Mouse (Mus musculus) adrenal gland (tissue): Measurements from ENCODE around the gene Pard3.

Source experiments
- intact Hi-C: fragments of 180-260 bp; cut with DNase I; formaldehyde crosslinking; loops from one replicate; pipeline ENCODE4 v1.15.1; 2025

Pard3 gene

DNA sequence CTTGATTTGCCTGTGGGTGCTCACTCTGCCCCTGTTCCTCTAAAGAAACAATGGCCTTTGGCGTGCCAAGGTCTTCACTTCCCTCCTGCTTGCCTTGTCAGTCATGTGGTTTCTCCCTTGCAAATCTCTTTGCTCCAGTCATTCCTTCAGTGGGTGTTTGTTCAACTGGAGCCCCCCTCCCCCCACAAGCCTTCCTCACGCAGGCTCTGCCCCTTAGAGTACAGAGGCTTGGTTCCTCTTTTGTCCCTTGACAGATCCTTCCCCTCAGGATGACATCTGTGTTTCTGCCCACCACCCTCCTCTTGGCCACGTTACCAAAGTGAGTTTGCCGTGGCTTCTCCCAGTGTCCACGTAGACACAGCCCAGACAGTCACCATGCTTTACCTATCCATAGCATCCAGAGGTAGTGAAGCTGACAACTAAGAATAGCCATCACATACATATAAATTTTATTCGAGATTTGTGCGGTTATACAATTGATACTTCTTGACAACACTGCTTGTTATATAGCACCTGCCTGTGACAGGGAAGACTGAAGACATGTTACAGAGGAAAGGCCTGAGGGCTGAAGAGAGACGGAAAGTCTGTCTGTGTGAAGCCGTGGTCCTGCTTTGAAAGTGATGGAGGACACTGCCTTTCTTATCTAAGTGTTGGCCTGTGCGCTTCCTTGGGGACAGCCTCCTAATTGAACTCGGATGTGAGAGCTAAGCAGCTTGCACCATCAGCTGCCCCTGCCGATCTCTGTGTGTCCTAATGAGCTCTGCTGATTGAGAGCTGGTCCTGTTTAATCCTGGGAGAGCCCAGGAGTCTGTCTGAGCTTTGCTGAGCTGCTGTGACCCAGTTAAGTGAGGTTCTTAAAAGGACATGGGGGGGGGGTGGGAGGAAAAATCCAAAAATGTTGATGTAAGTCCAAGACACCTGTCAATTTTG lies 266.8 kb downstream of the Pard3 start:
- intact Hi-C loops, result loop anchor here (5.0 to 10.0 kb wide), 4 partner anchors 136 to 1162 kb away; no protein-coding TSS in a partner anchor

DNA sequence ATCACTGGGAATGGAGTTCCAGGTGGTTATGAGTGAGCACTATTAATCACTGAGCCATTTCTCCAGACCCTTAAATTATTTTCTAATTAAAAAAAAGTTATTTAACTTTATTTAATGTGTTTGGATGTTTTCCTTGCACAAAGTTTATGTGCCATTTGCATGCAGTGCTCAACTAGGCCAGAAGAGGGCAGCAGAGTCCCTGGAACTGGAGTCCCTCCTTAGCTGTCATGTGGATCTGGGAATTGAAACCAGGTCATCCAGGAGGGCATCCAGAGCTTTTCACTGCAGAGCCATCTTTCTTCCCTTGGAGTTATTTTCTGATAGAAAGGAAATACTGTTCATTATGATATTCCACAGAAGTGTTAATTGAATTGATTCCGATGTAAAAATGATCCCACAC lies 268.1 kb downstream of the Pard3 start:
- intact Hi-C loops, result loop anchor here (5.0 to 10.0 kb wide), 4 partner anchors 137 to 1161 kb away; no protein-coding TSS in a partner anchor

DNA sequence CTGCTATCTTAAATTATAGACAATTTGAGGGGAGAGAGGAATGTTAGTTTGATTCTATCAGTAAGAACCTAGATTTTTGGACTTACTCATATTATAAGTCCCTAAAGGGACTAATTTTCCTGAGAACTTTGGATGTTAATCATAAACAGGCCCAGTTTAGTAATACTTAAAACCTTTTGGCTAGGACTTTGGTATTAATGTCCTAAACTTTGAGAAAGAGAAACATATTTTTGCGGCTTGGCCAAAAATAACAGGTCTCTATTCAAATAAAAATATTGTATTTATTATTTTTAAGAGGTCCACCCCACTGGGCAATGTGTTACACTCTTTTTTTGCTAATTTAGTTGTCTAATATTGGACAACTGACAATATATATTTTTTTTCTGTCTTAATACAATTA lies 271.5 kb downstream of the Pard3 start:
- intact Hi-C loops, result loop anchor here (10.0 kb wide), 1 partner anchor 140 kb away; no protein-coding TSS in a partner anchor

DNA sequence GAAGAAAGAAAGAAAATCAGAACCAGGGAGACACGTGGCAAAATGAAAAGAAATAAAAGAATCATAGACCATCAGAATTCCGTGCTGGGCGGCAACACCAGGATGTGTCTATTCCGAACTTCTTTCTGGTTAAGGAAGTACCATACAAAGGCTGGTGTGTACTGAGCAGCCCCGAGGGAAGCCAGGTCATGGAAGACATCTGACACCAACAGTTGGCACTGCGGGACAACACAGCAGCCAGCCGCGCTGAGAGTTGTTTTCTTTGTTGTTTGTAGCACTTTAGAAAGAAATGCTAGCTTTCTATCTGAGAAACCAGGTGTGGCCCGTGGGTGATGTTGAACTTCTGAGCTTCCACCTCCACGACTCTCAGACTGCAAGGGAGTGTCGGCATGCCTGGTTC lies 274.5 kb downstream of the Pard3 start:
- intact Hi-C loops, result loop anchor here (10.0 kb wide), 1 partner anchor 143 kb away; no protein-coding TSS in a partner anchor

DNA sequence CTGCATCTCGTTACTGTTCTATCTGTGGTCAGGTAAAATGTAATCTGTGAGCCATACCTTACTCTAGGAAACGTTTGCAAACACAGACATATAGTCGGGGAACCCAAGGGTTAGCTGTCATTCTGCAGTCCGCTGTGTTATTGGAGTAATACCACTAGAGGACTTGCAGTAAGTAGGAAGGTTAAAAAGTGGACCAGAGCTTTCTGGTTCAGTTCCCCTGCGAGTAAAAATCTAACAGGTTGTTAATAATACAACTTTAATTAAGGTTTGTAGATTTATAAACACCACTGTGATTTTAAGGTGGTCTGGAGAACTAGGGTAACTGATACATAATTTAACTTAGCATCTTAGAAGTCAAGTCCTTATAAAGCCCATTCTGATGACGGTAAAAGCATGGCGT lies 277.4 kb downstream of the Pard3 start:
- intact Hi-C loops, result no loop called here

DNA sequence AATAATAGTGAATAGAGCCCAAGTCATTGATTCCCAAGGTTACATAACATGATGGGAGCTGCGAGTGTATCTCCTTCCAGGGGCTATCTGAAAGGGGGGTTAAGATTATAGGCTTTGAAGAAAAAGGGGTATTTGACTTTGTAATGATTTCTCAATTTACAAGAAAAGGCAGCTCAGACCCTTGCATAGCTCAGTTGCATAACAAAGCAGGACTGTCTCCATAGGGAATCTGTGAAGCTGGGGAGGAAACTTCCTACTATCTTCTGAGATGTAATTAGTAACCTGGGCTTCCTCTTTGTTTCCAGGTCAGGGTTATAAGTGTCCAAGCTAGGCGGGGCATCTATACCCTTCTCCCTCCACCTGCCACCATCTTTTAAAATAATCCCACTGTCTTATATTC lies 279.4 kb downstream of the Pard3 start:
- intact Hi-C loops, result no loop called here

DNA sequence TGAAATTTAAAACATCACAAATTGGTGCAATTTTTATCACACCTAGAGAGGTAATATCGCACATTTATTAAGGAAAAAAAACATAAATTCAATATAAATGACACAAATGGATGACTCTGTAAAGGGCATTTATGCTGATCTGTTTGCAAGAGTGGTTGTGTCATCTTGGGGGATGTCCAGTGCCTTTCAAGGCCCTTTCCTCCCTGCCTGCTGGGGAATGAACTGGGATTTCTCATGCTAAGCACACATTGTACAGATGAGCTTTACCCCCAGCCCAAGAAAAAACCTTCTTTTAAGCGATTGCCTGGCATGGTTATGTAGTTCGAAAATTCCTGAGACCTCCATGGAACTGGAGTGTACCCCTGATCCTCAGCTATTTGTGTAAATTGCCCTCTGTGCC lies 280.7 kb downstream of the Pard3 start:
- intact Hi-C loops, result no loop called here

DNA sequence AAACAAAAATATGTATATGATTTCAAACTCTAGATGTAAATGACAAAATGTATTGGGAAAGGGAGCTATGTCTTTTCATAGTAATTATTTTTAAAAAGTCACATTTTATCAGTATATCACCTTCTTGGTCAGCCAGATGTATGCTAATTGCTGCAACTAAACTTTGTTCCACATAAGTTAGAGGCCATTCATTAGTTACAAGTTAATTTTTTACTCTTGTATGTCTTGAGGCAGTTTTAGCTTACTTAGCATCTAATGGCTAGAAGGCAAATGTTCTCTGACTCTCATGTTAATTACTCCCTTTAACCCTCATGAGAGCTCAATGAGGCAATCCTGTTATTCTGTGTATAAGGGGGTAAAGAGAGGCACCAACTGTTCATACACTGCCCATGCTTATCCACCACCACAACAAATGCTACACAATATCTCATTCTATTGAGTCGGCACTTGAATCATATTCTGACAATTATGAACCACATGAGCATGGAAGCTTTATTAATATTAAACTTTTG lies 282.3 kb downstream of the Pard3 start:
- intact Hi-C loops, result no loop called here

DNA sequence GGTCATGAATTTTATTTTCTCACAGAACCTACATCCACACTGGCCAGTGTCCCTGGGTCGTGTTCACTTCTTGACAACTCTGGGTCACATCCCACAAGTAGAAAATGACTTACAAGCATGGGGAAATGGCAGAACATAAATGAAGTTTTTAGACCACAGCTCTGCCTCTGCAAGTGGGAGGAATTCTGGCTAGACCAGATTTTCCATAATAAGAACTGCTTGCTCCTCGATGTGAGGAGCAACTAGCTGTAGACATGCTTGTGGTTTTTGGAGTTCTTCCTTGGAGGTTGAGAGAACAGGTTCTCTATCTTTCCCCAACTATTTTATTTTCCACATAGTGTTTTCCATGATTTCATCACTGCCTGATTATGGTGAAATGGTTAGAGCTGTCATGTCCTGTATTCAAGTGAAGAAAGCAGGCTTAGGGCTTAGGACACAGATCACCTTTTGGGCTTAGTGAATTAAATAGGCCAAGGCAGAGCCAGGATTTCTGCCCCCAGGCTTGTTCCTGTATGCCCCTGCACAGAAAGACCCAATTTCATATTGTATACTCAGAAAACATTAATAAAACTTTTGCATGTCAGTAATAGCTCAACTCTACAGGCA lies 284.3 kb downstream of the Pard3 start:
- intact Hi-C loops, result no loop called here

DNA sequence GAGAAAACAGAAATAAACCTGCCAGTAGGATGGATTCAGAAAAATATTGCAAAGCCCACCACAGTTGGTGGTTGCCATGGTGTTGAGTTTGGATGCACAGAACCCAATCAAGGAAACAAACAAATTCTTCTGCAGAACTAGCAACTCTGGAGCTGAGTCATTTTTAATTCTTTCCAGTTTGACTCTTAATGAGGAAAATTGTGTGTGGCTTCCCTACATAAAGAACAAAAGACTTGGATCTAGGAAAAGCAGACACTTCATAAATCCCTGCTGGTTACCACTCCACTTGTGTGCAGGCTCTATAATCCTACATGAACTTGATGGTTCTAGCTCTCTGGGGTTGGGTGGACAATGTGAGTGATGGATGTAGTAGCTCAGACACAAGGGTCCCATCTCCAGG lies 298.1 kb downstream of the Pard3 start:
- intact Hi-C loops, result no loop called here

DNA sequence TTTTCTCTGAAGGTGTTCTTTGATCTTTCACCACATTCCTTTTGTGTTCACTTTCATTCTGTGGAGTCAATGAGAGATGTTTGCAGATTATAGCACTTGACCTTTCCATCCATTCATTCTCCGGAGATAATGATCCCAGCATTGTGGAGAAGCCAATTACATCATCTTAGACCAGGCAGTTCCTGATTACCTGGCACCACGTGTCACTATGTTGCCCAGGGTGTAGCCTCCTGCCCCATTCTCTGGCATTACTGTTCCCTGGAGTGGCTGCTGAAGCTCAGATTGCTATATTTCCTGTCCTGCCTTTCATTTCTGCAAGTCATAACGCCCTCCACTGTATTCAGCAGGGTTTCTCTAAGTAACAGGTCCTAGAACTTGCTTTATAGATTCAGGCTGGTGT lies 304.7 kb downstream of the Pard3 start:
- intact Hi-C loops, result no loop called here

DNA sequence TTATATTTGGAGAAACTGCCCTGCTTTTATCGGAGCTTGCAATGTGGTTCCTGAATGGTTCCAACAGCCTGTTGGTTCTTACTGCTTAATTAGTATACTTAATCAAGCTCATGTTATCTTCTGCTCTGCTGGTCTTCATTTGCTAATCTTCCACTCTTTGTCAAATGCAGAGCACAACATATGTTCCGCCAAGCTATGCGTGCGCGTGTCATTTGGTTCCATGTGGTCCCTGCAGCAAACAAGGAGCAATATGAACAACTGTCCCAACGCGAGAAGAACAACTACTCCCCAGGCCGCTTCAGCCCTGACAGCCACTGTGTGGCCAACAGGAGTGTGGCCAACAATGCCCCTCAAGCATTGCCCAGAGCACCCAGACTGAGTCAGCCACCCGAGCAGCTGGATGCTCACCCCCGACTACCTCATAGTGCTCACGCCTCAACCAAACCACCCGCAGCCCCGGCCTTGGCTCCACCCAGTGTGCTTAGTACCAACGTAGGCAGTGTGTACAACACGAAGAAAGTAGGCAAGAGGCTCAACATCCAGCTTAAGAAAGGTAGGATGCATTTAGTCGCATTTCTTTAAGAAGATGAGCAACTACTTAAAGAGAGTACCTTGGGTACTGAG lies 307.7 kb downstream of the Pard3 start:
- intact Hi-C loops, result no loop called here

DNA sequence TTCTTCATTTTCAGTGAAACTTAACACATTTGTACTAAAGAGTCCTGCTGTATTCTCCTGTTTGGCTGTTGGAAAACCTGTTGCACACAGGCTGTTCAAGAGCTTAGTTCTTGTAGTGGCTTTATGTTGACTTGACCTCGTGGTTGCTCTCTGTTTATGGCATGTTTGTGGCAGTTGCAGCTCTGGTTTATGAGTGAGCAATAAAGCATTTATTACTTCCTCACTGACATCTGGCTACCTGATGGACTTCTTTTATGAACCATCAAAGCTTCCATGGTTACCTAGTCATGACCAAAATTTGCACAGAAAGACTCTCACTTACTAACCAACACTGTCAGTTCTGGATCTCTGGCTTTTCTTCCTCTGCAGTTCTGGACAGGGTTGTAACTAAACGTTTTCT lies 314.1 kb downstream of the Pard3 start:
- intact Hi-C loops, result no loop called here

DNA sequence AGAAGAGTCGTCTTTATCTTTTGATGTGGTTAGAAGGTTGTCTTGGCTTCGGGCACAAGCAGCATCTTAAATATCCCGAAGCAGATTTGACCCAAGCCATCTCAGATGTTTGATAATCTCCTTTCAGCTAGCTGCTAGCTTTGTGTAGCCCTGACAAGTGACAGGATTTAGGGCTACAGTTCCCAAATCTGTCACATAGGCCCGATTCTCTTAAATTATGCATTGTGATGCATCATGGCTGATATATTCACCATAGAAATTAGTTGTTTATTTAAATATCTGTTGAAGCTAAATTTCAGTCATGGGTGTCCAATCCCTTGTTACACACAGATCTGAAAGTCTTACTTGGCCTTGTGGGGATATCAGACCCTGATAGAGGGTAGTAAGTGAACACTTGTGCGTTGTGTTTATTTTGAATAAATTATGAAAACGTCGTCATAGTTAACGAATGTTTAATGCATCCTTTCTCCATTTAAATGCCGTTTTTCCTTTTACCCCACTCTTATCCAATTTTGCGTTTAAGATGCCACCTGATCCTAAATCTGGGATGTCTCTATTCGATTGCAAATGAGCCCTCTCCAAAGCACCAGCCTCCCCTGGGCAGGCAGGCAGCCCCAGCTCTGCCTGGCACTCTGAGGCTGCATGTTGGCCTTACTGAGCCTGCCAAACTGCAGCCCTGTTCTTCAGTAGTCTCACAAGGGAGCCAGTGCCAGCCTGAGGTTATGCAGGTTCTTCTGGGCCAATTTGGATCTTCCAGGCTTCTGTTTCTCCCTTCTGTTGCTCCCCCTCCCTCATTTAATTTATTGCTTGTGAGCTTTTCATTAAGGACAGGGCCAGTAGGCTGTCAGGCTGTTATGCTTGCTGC lies 315.5 kb downstream of the Pard3 start:
- intact Hi-C loops, result no loop called here

DNA sequence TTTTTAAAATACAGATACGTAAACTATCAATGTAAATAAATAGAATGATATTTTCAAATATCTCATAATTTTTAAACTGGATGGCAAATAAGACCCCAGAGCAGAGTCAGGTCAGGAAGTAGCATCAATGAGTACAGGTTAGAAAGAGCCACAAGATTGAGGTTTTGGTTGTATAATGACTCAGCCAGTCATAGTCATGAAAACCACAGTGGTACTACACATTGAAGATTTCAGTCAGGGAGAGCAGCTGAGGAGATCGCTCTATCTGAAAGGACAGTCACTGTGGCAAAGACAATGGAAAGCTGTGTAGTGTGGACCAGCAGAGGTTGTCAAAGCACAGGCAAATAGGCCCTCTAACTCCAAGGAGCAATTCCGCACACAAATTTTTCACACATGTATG lies 317.6 kb downstream of the Pard3 start:
- intact Hi-C loops, result no loop called here

DNA sequence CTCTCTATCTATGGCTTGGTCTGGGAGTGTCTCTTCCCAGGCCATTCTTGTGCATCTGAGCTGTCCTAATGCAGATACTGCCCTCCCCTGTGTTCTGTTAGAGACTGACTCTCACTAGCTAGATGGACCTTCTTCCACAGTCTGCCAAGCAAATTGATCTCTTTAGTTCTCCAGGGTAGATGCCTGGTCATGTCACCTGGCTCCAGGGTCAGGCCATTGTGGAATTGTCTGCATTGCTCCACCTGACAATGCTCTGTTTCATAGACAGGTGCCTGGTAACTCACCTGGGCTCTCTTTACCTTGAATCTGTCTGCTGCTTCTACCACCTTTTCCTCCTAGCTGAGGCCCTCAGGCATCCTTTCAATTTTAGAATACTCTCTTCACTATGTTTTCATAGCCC lies 329.0 kb downstream of the Pard3 start:
- intact Hi-C loops, result no loop called here

DNA sequence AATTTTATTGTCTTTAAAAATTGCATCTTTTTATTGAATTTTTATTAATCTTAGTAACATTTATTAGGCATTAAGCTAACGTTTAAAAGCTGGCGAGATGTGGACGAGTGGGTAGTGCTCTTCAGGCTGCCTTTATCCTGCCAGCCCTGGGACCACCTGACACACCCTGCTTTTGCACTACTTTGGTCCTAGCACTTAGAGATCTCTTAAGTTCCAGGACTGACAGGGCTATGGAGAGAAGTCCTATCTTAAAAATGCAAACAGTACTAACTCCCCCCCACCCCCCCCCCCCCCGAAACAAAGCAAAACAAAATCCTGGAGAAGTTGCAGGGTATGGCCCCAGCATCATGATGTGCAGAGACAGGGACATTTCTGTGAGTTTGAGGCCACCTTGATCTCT lies 331.8 kb downstream of the Pard3 start:
- intact Hi-C loops, result no loop called here

DNA sequence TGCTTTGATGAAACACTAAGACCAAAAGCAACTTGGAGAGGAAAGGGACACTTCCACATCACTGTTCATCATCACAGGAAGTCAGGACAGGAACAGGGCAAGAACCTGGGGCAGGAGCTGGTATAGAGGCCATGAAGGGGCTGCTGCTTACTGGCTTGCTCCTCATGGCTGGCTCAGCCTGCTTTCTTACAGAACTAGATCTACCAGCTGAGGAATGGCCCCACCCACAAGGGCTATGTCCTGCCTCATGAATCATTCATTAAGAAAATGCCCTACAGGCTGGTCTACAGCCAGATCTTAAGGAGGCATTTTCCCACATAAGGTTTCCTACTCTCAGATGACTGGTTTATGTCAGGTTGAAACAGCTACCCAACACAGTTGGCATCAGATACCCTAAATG lies 342.1 kb downstream of the Pard3 start:
- intact Hi-C loops, result no loop called here

DNA sequence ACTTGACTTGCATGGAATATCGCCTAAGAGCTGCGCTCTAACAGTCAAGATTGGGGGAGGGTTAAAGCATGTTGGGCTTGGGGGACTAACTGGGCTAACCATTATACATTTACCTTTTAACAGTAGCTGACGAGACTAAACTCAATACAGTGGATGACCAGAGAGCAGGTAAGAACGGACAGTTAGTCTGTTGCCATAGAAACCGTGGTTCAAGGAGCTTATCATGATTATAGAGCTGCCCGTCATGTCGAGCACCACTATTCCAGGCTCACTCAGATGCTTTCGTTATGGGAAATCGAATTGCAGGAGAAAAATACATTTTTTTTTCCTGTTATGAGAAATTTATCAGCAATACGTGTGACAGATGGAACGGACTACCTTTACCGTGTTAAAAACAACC lies 346.9 kb downstream of the Pard3 start:
- intact Hi-C loops, result no loop called here

DNA sequence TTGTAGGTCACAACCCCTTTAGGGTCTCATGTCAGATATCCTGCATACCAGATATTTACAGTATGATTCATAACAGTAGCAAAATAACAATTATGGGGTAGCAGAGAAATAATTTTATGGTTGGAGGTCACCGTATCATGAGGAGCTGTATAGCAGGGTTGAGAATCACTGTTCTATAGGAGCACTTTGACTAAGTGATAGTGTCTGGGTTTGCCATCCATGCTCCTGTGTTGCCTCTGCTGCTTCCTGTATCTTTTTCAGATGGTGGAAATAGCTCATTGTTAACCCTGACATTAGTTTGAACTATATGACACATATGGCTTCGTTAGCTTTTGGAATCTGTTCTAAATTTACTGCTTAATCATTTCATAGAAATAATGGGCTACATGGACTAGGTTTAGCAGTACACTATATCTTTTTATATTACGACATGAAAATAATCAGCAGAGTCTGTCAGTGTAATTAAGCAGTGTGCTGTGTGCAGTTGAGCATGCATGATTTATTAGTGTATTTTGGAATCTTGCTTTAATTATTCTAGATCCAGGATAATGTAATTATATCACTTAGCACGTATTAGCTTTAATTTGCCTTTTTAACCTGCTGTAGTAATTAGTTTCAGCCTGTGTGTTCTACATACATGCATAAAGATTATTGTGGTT lies 347.6 kb downstream of the Pard3 start:
- intact Hi-C loops, result no loop called here
